Mouse (Mus musculus): ENCODE results near the gene Aknad1. TPM values are rescaled to one million over a fixed set of nuclear protein-coding genes. Genes with fewer than 3 reads are reported as not detected.

Aknad1 gene
- not detected in 2 replicates for polyA plus RNA-seq (2012; rRNA removed; ENCODE audit: low replicate concordance)

DNA sequence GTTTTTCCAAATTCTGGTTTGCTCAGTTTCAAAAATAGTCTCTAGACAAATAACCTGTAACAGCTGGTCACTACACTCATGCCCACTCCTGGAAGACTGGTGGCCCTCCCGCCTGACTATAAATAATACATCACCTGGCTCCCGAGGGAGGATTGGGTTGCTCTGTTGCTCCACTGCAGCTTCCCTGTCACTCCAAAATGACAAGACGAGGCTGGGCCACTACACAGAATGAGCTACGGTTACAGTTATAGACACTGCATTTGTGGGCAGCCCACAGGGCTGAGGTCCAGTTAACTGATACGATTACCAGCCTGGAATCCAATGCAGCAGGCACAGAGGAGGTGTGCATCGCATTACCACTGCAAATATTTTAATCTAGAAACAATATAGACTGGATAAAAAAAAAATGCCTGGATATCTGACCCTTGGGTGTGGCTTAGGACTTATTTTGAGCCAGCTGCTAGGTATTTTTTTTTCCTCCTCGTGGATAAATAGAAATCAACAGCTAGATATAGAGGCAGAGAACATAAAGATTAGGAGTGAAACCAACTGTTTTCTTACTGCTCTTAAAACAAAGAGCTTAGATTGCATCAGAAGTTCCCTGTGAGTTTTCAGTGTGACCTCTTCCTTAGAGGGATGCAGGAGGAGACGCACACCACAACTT is at the start of gene Aknad1:
Gene Aknad1 (plus strand): TSS at position 614 of the 664 bp plus-strand sequence.

GRCm38 (mm10) chr3:108722036-108722872 is 17.2 kb upstream of the Aknad1 start, which contains the start of gene Gpsm2:
Gene Gpsm2 (minus strand): TSS chr3:108722309.

Other genes starting within 250 kb of the Aknad1 start
- gene 1700013F07Rik, start 205.5 kb upstream of the Aknad1 start, polyA plus RNA-seq (2012; rRNA removed; ENCODE audit: low replicate concordance): not detected in 2 replicates
- 7.8 and 26.5 TPM in 2 replicates for gene 5330417C22Rik, start 203.1 kb upstream of the Aknad1 start, polyA plus RNA-seq (2012; rRNA removed; ENCODE audit: low replicate concordance)
- 1.7 and 2.2 TPM in 2 replicates for gene Tmem167b, start 177.2 kb upstream of the Aknad1 start, polyA plus RNA-seq (2012; rRNA removed; ENCODE audit: low replicate concordance)
- 0.44 and 1.1 TPM in 2 replicates for gene Taf13, start 168.0 kb upstream of the Aknad1 start, polyA plus RNA-seq (2012; rRNA removed; ENCODE audit: low replicate concordance)
- gene Wdr47, start 148.4 kb upstream of the Aknad1 start, polyA plus RNA-seq (2012; rRNA removed; ENCODE audit: low replicate concordance): 0.83 and 1.3 TPM in 2 replicates
- gene Clcc1, start 85.7 kb upstream of the Aknad1 start, polyA plus RNA-seq (2012; rRNA removed; ENCODE audit: low replicate concordance): 12.5 and 15.3 TPM in 2 replicates
- 8.5 and 12.4 TPM in 2 replicates for gene Gpsm2, start 17.3 kb upstream of the Aknad1 start, polyA plus RNA-seq (2012; rRNA removed; ENCODE audit: low replicate concordance)
- 0.99 and 1.8 TPM in 2 replicates for gene Stxbp3, start 100.9 kb downstream of the Aknad1 start, polyA plus RNA-seq (2012; rRNA removed; ENCODE audit: low replicate concordance)
- gene Fndc7, start 150.3 kb downstream of the Aknad1 start, polyA plus RNA-seq (2012; rRNA removed; ENCODE audit: low replicate concordance): 0.05 and 0.08 TPM in 2 replicates
- 52.0 and 58.2 TPM in 2 replicates for gene Prpf38b, start 172.1 kb downstream of the Aknad1 start, polyA plus RNA-seq (2012; rRNA removed; ENCODE audit: low replicate concordance)
- not detected in 2 replicates for gene Henmt1, start 200.2 kb downstream of the Aknad1 start, polyA plus RNA-seq (2012; rRNA removed; ENCODE audit: low replicate concordance)
- gene Gm9857, start 200.8 kb downstream of the Aknad1 start, polyA plus RNA-seq (2012; rRNA removed; ENCODE audit: low replicate concordance): 0.46 TPM in 1 of 2 replicates, not detected in the other

All from duodenum, adult 2 months (tissue).